Mouse (Mus musculus) kidney, embryonic 15.5 days (tissue): Measurements from ENCODE around the gene Hacd4. TPM values are rescaled to one million over a fixed set of nuclear protein-coding genes. Genes with fewer than 3 reads are reported as not detected.

Experiments used
- ATAC-seq: fragments of 200-750 bp; cut with Nextera tagmentation; replicated peaks from 2 replicates; pipeline ENCODE4 v1.8.0; 2017; ENCODE audit warnings: moderate TSS enrichment; ENCODE audit not compliant: low FRiP score
- H3K27ac ChIP-seq: fragments of 300-500 bp; sonication (generic); 2 replicates; pipeline ENCODE4 v1.5.1; 2015; ENCODE audit warnings: mild to moderate bottlenecking, inconsistent platforms
- H3K27me3 ChIP-seq: fragments of 300-500 bp; sonication (generic); 2 replicates; pipeline ENCODE4 v1.6.1; 2015; ENCODE audit warnings: inconsistent platforms
- H3K36me3 ChIP-seq: fragments of 300-500 bp; sonication (generic); 2 replicates; pipeline ENCODE4 v1.6.1; 2015; ENCODE audit warnings: inconsistent platforms
- H3K4me1 ChIP-seq: fragments of 300-500 bp; sonication (generic); 2 replicates; pipeline ENCODE4 v1.6.1; 2015; ENCODE audit warnings: inconsistent platforms
- H3K4me2 ChIP-seq: fragments of 300-500 bp; sonication (generic); 2 replicates; pipeline ENCODE4 v1.6.1; 2015; ENCODE audit warnings: moderate library complexity, mild to moderate bottlenecking, inconsistent platforms
- H3K4me3 ChIP-seq: fragments of 300-500 bp; sonication (generic); replicated peaks from 2 replicates; pipeline ENCODE4 v1.5.1; 2015; ENCODE audit warnings: mild to moderate bottlenecking, inconsistent platforms
- H3K9ac ChIP-seq: fragments of 300-500 bp; sonication (generic); 2 replicates; pipeline ENCODE4 v1.6.1; 2015; ENCODE audit warnings: mild to moderate bottlenecking, inconsistent platforms
- H3K9me3 ChIP-seq: fragments of 300-500 bp; sonication (generic); replicated peaks from 2 replicates; pipeline ENCODE4 v1.6.1; 2016; ENCODE audit warnings: inconsistent platforms
- WGBS: fragments of 180-500 bp; shearing (Covaris S2); methylation state at CpG from one replicate; pipeline ENCODE4 v1.1.7; 2015; ENCODE audit warnings: mixed read lengths; 5-methylcytosine and 5-hydroxymethylcytosine counted together
- polyA plus RNA-seq: library from polyadenylated mRNA; unstranded; fragments of >200 nt; fragmentation: Nextera tagmentation; extraction: Ambion mirVana; gene quantifications from 2 replicates; pipeline ENCODE4 v1.2.1, GENCODE M21; 2015

The Hacd4 gene
- 18.3 and 20.7 TPM in 2 replicates for polyA plus RNA-seq

DNA sequence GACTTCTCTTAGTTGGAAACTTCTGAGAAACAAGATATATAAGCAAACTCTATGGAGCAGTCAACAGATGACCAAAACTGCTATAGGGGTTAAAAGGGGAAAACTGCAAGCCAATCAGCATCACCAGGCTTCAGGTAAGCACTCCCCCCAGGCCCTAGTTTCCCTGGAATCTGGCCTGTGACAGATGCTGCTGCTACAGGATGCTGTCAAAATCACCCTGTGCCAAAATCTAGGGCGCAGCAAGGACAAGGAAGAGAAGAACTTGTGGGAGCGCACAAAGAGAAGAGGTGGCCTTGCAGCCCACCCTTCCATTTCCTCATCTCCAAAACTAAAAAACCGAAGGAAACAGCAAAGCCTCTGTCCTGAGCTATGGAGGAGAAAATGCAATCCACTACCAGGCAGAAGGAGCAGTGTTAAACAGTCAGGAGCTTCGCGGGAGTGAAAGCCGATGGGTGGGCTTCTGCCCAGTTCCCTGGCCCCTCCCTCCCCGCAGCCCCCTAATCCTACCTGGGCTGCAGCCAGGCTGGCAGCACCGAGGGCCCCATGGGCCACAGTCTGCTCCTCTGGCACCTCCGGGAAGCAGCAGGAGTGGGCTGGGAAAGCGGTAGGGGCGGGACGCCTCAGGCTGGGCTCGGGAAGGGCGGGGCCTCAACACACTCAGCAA lies at the start of gene Hacd4:
Gene Hacd4, minus strand, starts transcription at position 603 of the 664 bp plus-strand sequence.
- Histone ChIP-seq H3K9me3 (no peaks in the 10 kb centered on the region), H3K27me3 (no peaks in the 10 kb centered on the region), H3K4me2 (peak within 1 kb of the TSS; percentile 69), H3K9ac (peak within 1 kb of the TSS; percentile 45; the same call in 1 of the 2 replicates), H3K27ac (peak within 1 kb of the TSS; percentile 86), H3K4me3 (peak within 1 kb of the TSS; percentile 48), H3K4me1 (peaks cover 27% of the 10 kb centered on the region), H3K36me3 (no peaks in the 10 kb centered on the region)
- 4% methylated on average over 14 of the region's 14 CpGs for WGBS
- ATAC-seq = peak; percentile 96

DNA sequence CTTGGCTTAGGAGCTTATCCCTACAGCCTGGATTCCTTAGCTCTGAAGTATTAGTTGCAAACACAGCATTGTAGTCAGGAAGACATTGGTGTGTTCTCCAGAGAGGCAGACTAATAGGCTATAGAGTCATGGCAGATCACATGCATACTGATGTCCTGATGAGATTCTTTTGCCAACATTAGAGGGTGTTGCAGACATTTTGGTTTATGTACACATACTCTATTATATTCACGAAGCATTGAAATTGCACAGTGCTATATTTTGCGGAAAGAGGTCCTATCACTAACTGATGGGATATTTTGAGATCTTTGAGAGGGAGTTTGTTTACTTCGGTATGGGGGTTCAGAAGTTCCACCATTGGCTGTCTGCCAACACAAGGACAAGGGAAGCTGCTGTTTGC lies 49.4 kb upstream of the Hacd4 start:
- WGBS = 67% methylated on average over 3 of the region's 3 CpGs
- ATAC-seq = no peak
- Histone ChIP-seq H3K4me1 (no peaks in the 10 kb centered on the region), H3K9ac (no peak overlapping the region), H3K9me3 (no peaks in the 10 kb centered on the region), H3K4me2 (no peak overlapping the region), H3K36me3 (no peaks in the 10 kb centered on the region), H3K27ac (no peak overlapping the region), H3K27me3 (no peaks in the 10 kb centered on the region), H3K4me3 (no peak overlapping the region)

- ATAC-seq = no peak
- H3K27ac ChIP-seq = no peak overlapping the region
- peaks cover 17% of the 10 kb centered on the region for H3K4me1 ChIP-seq
- WGBS = 73% methylated on average over 6 of the region's 6 CpGs
- no peaks in the 10 kb centered on the region for H3K9me3 ChIP-seq
- no peak overlapping the region for H3K9ac ChIP-seq
- no peaks in the 10 kb centered on the region for H3K36me3 ChIP-seq
- no peak overlapping the region for H3K4me3 ChIP-seq
- H3K4me2 ChIP-seq = no peak overlapping the region
- H3K27me3 ChIP-seq = no peaks in the 10 kb centered on the region
Observed at GRCm38 (mm10) chr4:88480130-88480529, 41.4 kb upstream of the Hacd4 start.

- H3K36me3 ChIP-seq = no peaks in the 10 kb centered on the region
- 45% methylated on average over 9 of the region's 9 CpGs for WGBS
- H3K27ac ChIP-seq = peak overlapping the region; percentile 66
- peaks cover 17% of the 10 kb centered on the region for H3K4me1 ChIP-seq
- H3K9me3 ChIP-seq = no peaks in the 10 kb centered on the region
- ATAC-seq = 0 out of 2 replicates have a peak, but pooled peaks have one; percentile 46
- H3K9ac ChIP-seq = no peak overlapping the region
- no peak overlapping the region for H3K4me3 ChIP-seq
- H3K27me3 ChIP-seq = no peaks in the 10 kb centered on the region
- H3K4me2 ChIP-seq = no peak overlapping the region
Observed at GRCm38 (mm10) chr4:88478809-88479186, 40.1 kb upstream of the Hacd4 start.

GRCm38 (mm10) chr4:88478177-88478808 lies 39.6 kb upstream of the Hacd4 start:
- Histone ChIP-seq H3K27ac (peak overlapping the region; percentile 66), H3K9ac (no peak overlapping the region), H3K36me3 (no peaks in the 10 kb centered on the region), H3K27me3 (no peaks in the 10 kb centered on the region), H3K4me3 (no peak overlapping the region), H3K4me1 (peaks cover 17% of the 10 kb centered on the region), H3K4me2 (no peak overlapping the region), H3K9me3 (no peaks in the 10 kb centered on the region)
- 43% methylated on average over 4 of the region's 4 CpGs for WGBS
- peak; percentile 80 for ATAC-seq

- peaks cover 17% of the 10 kb centered on the region for H3K4me1 ChIP-seq
- 44% methylated on average over 4 of the region's 4 CpGs for WGBS
- H3K9ac ChIP-seq = no peak overlapping the region
- H3K36me3 ChIP-seq = no peaks in the 10 kb centered on the region
- ATAC-seq = peak; percentile 40; the same call in 1 of the 2 replicates
- peak overlapping the region; percentile 61; the same call in 1 of the 2 replicates for H3K27ac ChIP-seq
- no peak overlapping the region for H3K4me3 ChIP-seq
- no peaks in the 10 kb centered on the region for H3K9me3 ChIP-seq
- no peak overlapping the region for H3K4me2 ChIP-seq
- no peaks in the 10 kb centered on the region for H3K27me3 ChIP-seq
Observed at GRCm38 (mm10) chr4:88476511-88477210, 37.9 kb upstream of the Hacd4 start.

- ATAC-seq = no peak
- H3K27ac ChIP-seq = peak overlapping the region; percentile 56; the same call in 1 of the 2 replicates
- peaks cover 17% of the 10 kb centered on the region for H3K4me1 ChIP-seq
- no peaks in the 10 kb centered on the region for H3K9me3 ChIP-seq
- H3K9ac ChIP-seq = no peak overlapping the region
- 93% methylated on average over 3 of the region's 3 CpGs for WGBS
- no peak overlapping the region for H3K4me2 ChIP-seq
- H3K27me3 ChIP-seq = no peaks in the 10 kb centered on the region
- no peaks in the 10 kb centered on the region for H3K36me3 ChIP-seq
- H3K4me3 ChIP-seq = no peak overlapping the region
Observed at GRCm38 (mm10) chr4:88476084-88476483, 37.4 kb upstream of the Hacd4 start.

DNA sequence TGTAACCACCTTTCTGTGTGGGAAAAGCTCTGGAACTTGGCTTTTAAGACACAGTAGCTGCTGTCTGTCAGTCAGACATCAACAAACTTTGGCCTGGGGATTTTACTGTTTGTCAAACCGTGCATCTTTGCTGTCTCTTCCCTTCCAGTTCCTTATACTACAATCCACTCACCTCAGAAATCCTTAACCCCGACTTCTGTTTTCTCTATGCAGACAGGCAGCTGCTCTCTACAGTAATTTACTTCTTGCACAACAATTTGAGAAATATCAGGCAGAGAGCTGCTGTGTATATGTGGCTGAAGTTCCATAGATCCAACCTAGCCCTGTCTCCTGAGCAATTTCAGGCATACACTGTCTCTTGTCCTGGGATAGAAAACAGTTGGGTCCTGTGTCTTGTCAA lies 32.8 kb upstream of the Hacd4 start:
- Histone ChIP-seq H3K27ac (no peak overlapping the region), H3K36me3 (no peaks in the 10 kb centered on the region), H3K4me3 (no peak overlapping the region), H3K27me3 (no peaks in the 10 kb centered on the region), H3K4me1 (peaks cover 2% of the 10 kb centered on the region; the same call in 1 of the 2 replicates), H3K9me3 (no peaks in the 10 kb centered on the region), H3K9ac (no peak overlapping the region), H3K4me2 (no peak overlapping the region)
- WGBS = 66% methylated on average over 2 of the region's 2 CpGs
- no peak for ATAC-seq

GRCm38 (mm10) chr4:88464574-88464973 lies 25.8 kb upstream of the Hacd4 start:
- H3K4me1 ChIP-seq = no peaks in the 10 kb centered on the region
- no peaks in the 10 kb centered on the region for H3K9me3 ChIP-seq
- H3K4me2 ChIP-seq = no peak overlapping the region
- H3K4me3 ChIP-seq = no peak overlapping the region
- H3K27ac ChIP-seq = no peak overlapping the region
- WGBS = 74% methylated on average over 4 of the region's 4 CpGs
- no peaks in the 10 kb centered on the region for H3K27me3 ChIP-seq
- ATAC-seq = no peak
- H3K36me3 ChIP-seq = no peaks in the 10 kb centered on the region
- no peak overlapping the region for H3K9ac ChIP-seq

DNA sequence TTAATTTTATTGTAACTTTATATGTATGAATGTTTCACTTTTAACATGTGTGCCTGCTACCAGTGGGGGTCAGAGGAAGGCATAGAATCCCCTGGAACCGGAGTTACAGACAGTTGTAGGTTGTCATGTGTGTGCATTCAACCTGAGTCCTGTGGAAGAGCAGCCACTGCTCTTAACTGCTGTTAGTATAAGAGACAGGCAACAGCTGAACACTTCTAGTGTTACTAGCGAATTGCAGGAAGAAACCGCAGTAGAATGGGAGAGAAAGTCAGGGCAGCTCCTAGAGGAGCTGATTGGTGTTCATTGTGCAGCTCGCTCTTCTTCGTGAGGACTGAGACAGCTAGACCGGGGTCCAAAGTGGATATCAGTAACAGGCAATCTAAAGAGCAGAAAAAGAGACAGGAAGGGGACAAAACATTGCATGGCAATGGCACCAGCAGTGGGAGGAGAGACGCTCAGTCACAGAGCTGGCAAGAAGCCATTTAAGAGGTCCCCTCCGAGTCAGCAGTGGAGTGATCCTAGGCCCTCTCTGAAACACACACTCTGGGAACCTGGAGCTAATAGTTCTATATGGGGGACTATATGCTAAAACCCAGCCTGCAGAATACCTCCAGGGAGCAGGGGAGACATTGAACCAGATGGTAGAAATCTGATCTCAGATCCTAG lies 24.4 kb upstream of the Hacd4 start:
- no peak overlapping the region for H3K4me2 ChIP-seq
- 52% methylated on average over 8 of the region's 8 CpGs for WGBS
- no peaks in the 10 kb centered on the region for H3K9me3 ChIP-seq
- H3K36me3 ChIP-seq = no peaks in the 10 kb centered on the region
- 0 out of 2 replicates have a peak, but pooled peaks have one; percentile 33 for ATAC-seq
- no peak overlapping the region for H3K4me3 ChIP-seq
- H3K9ac ChIP-seq = no peak overlapping the region
- H3K4me1 ChIP-seq = no peaks in the 10 kb centered on the region
- H3K27me3 ChIP-seq = no peaks in the 10 kb centered on the region
- no peak overlapping the region for H3K27ac ChIP-seq

GRCm38 (mm10) chr4:88462501-88462900 lies 23.8 kb upstream of the Hacd4 start:
- Histone ChIP-seq H3K4me3 (no peak overlapping the region), H3K9me3 (no peaks in the 10 kb centered on the region), H3K27me3 (no peaks in the 10 kb centered on the region), H3K36me3 (no peaks in the 10 kb centered on the region), H3K4me1 (no peaks in the 10 kb centered on the region), H3K27ac (no peak overlapping the region), H3K9ac (no peak overlapping the region), H3K4me2 (no peak overlapping the region)
- no peak for ATAC-seq
- 100% methylated on average over 1 of the region's 1 CpGs for WGBS

- Histone ChIP-seq H3K4me1 (no peaks in the 10 kb centered on the region), H3K27me3 (no peaks in the 10 kb centered on the region), H3K9ac (no peak overlapping the region), H3K4me2 (no peak overlapping the region), H3K9me3 (no peaks in the 10 kb centered on the region), H3K36me3 (no peaks in the 10 kb centered on the region), H3K27ac (no peak overlapping the region), H3K4me3 (no peak overlapping the region)
- no peak for ATAC-seq
- 76% methylated on average over 2 of the region's 2 CpGs for WGBS
Observed at GRCm38 (mm10) chr4:88461315-88461714, 22.6 kb upstream of the Hacd4 start.
